Mouse (Mus musculus): ENCODE measurements around the gene Olfr789.

DNA sequence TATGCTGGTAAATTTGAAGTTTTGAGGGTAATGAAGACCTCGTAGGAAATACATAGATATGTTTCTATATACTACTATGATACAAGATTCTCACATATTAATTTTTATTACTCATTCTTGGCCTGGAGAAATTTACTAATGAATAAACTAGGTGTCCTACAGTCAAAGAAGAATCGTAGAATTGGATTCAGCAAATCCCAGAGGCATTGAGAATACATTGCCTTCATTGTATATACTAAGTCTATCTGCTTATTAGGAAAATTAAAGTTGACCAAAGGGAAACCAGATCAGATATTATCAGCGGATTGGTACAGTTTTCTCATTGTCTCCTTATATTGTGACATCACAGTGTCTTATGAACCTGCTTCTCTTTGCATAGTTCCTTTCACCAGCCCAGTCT lies 23.0 kb upstream of the Olfr789 start, which contains the start of gene Olfr787:
- no peak for TF ChIP-seq EP300 (IDR thresholded peaks at IDR 0.05; ENCODE audit: low read depth)
- no peak for TF ChIP-seq CTCF (IDR thresholded peaks at IDR 0.05; ENCODE audit: low read depth)
